Mouse (Mus musculus) right cerebral cortex, postnatal 25 days (tissue): Measurements from ENCODE around the gene Supt4a.

Source experiments
- DNase-seq: peaks from one replicate; pipeline ENCODE4 v3.0.0; 2022

Supt4a gene

GRCm38 (mm10) chr11:87737175-87737740 is at the start of gene Supt4a:
Supt4a (plus strand) TSS chr11:87737552.
- peak; percentile 94 for DNase-seq

GRCm38 (mm10) chr11:87688478-87689203 is 48.7 kb upstream of the Supt4a start:
- no peak for DNase-seq

GRCm38 (mm10) chr11:87689402-87689808 is 47.9 kb upstream of the Supt4a start:
- no peak for DNase-seq

- DNase-seq = no peak
Observed at GRCm38 (mm10) chr11:87690054-87690740, 47.2 kb upstream of the Supt4a start.

- DNase-seq = no peak
Observed at GRCm38 (mm10) chr11:87697131-87697682, 40.1 kb upstream of the Supt4a start.

- no peak for DNase-seq
Observed at GRCm38 (mm10) chr11:87698126-87698525, 39.2 kb upstream of the Supt4a start.

GRCm38 (mm10) chr11:87701108-87701507 is 36.2 kb upstream of the Supt4a start:
- no peak for DNase-seq

GRCm38 (mm10) chr11:87701877-87702620 is 35.3 kb upstream of the Supt4a start:
- no peak for DNase-seq

- no peak for DNase-seq
Observed at GRCm38 (mm10) chr11:87703654-87704053, 33.7 kb upstream of the Supt4a start.

- no peak for DNase-seq
Observed at GRCm38 (mm10) chr11:87704289-87704688, 33.1 kb upstream of the Supt4a start.

- no peak for DNase-seq
Observed at GRCm38 (mm10) chr11:87707570-87707969, 29.8 kb upstream of the Supt4a start.

- DNase-seq = no peak
Observed at GRCm38 (mm10) chr11:87708979-87709378, 28.4 kb upstream of the Supt4a start.

GRCm38 (mm10) chr11:87709513-87710261 is 27.7 kb upstream of the Supt4a start:
- DNase-seq = no peak

- no peak for DNase-seq
Observed at GRCm38 (mm10) chr11:87710262-87710615, 27.1 kb upstream of the Supt4a start.

GRCm38 (mm10) chr11:87712188-87712587 is 25.2 kb upstream of the Supt4a start:
- no peak for DNase-seq

- no peak for DNase-seq
Observed at GRCm38 (mm10) chr11:87715999-87716398, 21.4 kb upstream of the Supt4a start.

- no peak for DNase-seq
Observed at GRCm38 (mm10) chr11:87719526-87719925, 17.8 kb upstream of the Supt4a start.

GRCm38 (mm10) chr11:87720324-87720723 is 17.0 kb upstream of the Supt4a start:
- no peak for DNase-seq

- no peak for DNase-seq
Observed at GRCm38 (mm10) chr11:87720839-87721238, 16.5 kb upstream of the Supt4a start.

- DNase-seq = no peak
Observed at GRCm38 (mm10) chr11:87722168-87722567, 15.2 kb upstream of the Supt4a start.

- no peak for DNase-seq
Observed at GRCm38 (mm10) chr11:87722891-87723290, 14.5 kb upstream of the Supt4a start.

GRCm38 (mm10) chr11:87725515-87725914 is 11.8 kb upstream of the Supt4a start:
- DNase-seq = no peak
